Mouse (Mus musculus) lung, adult 18-20 months (tissue): ENCODE results near the gene Myl4.
A peak's percentile ranks its signal among the peaks of the same experiment; 100 is the strongest.

ENCODE experiments used
- DNase-seq, 2 experiments: peaks; one replicate each; pipeline ENCODE4 v3.0.0; 2022; ENCODE audit warnings: mixed read lengths in 2 of 2

Gene Myl4

DNA sequence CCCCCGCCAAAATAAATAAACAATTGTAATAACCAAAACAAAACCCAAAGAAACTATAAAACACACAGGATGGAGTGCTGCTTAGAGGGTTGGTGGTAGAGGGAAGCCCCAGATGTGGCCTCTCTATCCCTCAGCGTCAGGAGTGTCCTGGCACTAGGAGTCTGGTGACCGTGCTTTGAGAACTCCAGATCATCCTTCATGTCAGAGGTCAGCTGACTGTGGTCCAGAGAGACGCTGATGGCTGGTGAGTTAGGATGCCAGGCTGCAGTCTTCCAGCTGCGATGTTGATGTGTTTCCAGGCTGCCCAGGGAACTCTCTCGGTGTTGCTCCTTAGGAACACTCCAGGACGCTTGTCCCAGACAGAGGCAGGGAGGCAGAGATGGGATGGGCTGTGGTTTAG is 21.6 kb downstream of the Myl4 start:
- DNase-seq: no peak

DNA sequence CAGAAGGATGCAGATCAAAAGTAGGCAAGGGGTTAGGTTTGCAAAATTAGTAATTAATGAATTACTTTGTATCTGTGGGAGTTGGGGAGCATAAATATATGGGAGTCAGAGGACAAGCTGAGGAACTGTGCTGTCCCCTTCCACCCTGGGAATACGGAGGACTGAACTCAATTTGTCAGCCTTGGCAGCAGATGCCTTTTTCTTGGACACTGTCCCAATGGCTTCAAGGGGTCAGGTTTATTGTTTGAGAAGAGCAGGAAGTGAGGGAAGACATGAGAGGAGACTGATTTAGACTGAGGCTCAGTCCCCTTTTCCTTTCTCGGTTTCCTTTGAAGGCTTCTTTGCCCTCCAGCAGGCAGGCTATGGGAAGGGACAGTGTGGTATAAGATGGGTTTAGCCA is 22.1 kb downstream of the Myl4 start:
- DNase-seq: no peak

- no peak for DNase-seq
These were observed 26.5 kb downstream of the Myl4 start for GRCm38 (mm10) chr11:104576772-104577612.

DNA sequence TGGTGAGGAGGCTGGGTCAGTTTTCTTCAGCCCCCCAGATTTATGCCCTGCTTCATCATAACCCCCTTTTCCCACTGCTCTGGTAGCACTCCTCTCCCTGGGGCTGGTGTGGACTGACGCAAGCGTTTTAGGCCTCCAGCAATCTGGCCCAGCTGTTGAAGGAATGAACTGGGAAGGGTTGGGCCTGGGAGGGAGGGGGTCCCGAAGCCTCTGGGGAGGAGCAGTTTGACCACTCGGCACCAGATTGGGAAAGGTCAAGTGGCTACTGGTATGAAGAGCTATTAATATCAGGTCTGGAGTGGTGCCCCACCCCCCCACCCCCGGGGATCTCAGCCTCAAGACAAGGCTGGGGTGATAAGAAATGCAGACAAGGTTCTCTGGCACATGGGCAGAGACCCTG is 27.6 kb downstream of the Myl4 start:
- DNase-seq: no peak

- no peak for DNase-seq
These were observed 28.6 kb downstream of the Myl4 start for GRCm38 (mm10) chr11:104579084-104579483.

DNA sequence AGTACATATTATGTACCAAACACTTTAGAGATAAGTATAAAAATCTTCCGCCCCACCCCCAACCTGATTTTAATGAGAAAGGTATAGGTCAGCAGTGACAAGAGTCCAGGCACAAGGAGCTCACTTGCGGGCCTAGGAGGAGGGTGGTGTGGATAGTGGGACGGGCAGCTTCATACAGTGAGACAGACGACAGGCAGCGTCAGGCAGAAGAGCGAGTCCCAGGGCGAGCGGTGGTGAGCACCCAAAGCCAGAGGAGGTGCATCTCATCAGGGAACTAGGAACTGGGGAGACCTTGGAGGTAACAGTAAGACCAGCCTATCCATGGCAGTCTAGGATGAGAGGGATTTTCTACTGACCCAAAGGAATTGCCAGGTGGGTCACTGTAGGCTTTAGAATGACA is 29.1 kb downstream of the Myl4 start:
- DNase-seq: no peak

GRCm38 (mm10) chr11:104580091-104580490 is 29.6 kb downstream of the Myl4 start:
- no peak for DNase-seq

- DNase-seq: no peak
These were observed 30.1 kb downstream of the Myl4 start for GRCm38 (mm10) chr11:104580606-104581005.

- DNase-seq: peak; percentile 38 to 45
These were observed 31.2 kb downstream of the Myl4 start for GRCm38 (mm10) chr11:104581446-104582307.

DNA sequence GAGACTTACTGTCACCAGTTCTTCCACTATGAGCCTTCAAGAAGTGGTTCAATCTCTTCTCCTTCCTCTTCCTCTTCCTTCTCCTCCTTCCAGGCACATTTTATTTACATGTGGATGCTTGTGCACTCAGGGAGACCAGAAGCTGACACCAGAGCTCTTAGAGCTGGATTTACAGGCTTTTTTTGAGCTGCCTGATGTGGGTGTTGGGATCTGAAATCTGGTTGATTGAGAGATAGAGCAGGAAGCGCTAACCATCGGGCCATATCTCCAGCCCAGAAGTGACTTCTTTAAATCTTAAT is 31.8 kb downstream of the Myl4 start:
- DNase-seq: no peak

GRCm38 (mm10) chr11:104582630-104583364 is 32.3 kb downstream of the Myl4 start:
- DNase-seq: no peak

DNA sequence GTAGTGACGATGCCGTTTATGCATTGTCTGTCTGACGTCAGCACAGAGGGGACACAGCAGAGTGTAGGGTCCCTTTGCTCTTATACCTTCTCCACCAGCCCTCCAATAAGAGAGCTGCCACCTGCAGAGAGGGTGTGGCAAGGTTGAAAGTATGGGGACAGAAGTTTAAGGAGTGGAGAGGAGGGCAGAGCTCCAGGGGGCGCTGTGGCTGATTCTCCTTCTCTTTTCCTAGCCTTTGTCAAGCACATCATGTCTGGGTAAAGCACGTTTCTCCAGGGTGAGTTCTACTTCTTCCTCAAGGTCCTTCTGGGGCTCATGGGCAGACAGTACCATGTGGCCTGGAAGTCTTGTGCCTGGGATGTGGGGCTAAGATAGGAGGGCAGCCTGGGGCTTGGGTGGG is 35.0 kb downstream of the Myl4 start:
- DNase-seq: no peak

DNA sequence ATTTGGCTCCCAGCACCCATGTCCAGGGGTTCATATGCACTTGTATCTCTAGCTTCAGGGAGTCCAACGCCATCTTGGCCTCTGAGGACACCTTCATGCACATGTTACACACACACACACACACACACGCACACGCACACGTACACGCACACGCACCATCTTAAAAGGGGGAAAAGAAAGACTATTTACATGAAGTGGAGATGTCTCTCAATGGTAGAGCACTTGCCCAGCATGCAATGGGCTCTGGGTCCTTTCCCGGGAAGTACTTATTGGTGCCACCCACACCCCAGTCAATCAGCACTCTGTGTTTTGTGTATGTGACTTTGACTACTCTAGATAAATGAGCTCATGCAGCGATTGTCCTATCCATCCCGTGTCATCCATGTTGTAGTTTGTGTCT is 37.4 kb downstream of the Myl4 start:
- DNase-seq: no peak

DNA sequence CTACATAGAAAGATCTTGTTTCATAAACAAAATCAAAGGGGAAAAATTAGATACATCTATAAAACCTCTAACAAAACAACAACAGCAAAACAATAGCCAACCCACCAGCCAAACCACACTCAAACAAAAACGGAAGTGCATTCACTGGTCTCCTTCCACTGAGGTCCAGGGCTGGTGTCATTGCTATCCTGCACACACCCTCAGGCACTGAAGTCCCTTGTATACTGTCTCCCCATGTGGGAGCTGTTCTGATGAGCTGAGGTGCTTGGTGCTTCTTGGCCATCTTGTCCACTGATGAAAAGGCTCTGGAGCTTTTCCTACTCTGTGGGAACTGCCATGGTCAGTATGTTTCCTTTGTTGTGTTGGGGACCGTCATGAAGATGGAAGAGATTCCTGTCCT is 38.0 kb downstream of the Myl4 start:
- DNase-seq: no peak

- DNase-seq: no peak
These were observed 39.1 kb downstream of the Myl4 start for GRCm38 (mm10) chr11:104589570-104589969.

DNA sequence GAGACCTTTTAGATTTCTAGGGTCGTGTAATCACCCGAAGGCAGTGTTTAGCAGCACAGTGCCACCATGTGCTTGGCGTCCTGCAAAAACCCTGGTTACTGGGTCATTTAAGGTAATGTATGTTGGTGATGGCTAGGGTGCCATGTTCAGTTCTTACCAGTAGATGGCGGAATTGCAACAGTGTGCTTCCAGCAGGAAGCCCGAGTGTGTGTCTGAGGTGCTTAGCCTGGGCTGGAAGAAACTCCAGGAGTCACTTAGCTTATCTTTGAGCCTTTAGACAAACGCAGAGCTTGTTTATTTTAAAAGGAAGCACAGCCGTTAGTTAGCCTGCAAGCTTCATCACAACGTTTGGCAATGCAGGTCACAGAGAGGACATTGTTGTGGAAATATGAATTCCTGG is 39.7 kb downstream of the Myl4 start:
- DNase-seq: peak; percentile 84 to 88

DNA sequence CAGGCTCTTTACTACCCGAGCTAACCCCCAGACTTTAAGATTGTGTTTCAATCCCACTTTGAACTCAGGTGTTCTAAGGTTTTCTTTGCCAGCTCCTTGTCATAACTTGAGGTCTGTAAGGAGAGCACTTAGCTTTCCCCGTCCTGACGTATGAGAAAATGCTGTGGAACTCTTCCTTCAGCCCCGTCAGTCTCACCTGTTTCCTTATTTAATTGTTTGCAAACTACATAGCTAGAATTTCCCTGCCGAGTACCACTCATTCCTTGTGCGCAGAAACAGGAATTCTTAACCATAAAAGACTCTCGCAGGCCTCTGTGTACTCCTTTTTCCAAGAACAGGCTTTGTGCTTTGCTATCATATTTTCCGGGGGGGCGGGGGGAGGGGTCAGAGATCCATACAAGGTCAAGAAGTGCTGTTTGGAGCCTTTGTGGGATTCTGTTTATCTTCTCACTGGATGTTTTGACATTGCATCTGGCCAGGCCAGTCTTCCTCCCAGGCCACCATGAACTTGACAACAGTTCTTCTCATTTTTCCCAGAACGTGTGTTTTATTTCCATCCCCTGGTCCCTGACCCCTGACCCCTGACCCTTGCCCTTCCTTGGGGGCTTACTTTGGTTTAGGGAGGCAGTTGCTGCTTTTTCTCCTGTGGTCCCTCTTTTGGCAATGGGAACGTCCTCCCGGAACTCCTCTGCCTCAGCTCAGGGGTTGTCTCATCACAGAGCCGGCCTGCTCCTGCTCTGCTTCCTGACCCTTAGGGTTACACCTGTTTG is 41.8 kb downstream of the Myl4 start:
- peak; percentile 27 to 63 for DNase-seq

DNA sequence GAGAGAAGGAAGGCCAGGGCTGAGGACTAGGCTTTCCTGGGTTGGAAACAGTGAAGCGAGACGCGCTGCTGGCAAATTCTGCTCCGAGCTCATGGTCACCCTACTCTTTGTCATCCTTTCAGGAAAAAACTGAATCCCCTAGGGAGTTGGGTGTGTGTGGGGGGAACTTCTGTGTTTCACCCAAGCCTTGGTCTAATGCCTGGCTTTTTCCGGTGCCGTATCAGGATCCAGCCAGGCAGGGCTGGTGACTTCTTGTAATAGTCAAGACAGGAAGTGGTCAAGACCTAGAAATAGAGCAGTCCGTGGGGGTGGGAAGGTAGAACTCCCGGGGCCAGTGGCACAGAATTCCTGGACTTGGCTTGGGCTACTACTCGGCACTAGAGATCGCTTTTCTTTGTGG is 45.9 kb downstream of the Myl4 start:
- DNase-seq: no peak

DNA sequence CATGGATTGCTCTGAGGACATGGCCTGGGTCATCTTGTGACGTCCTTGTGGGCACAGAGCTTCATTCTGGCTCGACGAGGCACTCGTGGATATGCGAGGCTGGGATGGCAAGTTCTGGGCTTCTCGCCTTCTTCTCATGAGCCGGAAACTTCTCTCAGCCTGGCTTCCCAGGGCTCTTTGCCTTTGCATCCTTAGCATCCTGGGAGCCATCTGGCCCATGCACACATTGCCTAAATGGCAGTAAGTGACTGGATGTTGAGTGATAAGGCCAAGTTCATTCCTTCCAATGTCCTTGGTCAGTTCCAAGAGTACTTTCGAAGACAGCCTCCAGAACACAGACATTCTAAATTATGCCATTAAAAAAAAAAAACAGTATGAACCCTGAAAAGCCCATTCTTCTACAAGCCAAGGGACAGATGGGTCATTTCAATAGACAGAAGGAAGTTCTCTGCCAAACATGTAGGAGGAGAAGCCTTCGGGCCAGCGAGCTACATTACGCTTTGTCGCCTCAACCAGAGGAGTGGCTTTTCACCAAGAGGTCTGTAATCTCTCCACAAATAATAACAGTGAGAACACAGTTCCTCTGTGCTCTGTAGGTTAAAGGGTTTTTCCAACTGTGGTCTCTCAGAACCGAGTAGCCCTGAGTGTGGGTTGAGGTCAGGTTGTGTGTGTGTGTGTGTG is 48.9 kb downstream of the Myl4 start:
- DNase-seq: no peak

- no peak for DNase-seq
These were observed 50.2 kb downstream of the Myl4 start for GRCm38 (mm10) chr11:104600675-104601074.

DNA sequence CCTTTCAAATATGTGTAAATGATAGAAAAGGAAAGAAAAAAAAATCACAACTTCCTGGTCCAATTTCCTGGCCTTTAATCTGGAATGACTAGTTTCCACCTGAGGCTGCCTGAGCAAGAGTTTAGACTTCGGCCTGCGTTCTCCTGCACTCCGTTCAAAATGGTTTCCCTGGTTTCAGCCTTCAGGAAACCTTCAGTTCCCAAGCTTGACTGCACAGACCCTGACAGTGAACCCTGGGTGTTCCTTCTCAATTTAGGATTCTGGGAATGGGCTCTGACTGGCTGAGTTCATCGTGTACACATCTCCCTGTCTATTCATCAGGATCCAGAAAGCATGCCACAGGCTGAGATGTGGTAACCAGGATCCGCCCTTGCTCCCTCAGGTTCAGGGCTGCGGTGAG is 53.7 kb downstream of the Myl4 start:
- no peak for DNase-seq
